Mouse (Mus musculus) heart, postnatal 0 days (tissue): ENCODE measurements around the gene Ttll10.

Source experiments
- CTCF ChIP-seq: IDR thresholded peaks from 2 replicates; pipeline ENCODE4 v1.5.1; 2016; ENCODE audit warnings: antibody characterized with exemption, control low read depth, low read depth
- EP300 ChIP-seq: IDR thresholded peaks from 2 replicates; pipeline ENCODE4 v1.6.1; 2016; ENCODE audit warnings: antibody characterized with exemption, low read depth

DNA sequence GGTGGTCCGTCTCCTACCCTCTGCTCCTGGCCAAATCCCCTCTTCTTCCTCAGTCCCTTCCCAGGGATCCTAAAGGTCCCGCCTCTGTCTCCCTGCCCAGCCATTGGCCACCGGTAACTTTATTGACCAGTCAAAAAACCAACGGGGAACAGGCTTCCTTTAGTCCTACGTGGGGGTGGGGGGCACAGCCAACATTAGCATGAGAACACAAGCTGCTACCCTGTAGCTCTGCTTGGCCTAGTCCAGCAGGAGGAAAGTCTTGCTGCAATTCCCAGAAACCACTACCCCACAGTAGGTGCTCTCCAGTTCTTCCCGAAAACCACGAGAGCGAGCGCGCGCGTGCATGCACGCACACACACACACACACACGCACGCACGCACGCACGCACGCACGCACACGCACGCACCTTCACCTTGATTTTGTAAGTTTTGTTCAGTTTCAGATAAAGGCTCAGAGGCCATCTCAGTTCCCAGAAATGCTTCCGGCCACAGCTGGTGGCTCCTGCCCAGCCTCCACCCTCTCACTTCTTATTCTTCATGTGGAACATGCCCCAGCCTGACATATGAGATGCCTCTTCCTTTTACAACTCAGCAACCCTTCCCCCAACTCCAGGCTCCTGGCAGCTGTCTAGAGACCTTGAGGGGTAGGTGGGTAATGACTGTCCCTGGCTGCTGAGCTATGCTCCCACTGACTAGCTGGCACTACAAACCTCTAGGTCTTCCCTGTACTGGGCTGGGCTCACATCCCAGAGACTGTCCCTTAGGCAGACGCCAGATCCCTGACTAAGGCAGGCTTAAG is 27.4 kb downstream of the Ttll10 start:
- no peak for TF ChIP-seq CTCF
- no peak for TF ChIP-seq EP300
